Mouse (Mus musculus): ENCODE data around the gene Lpcat1. TPM values are rescaled to one million over a fixed set of nuclear protein-coding genes. Genes with fewer than 3 reads are reported as not detected.
A peak's percentile ranks its signal among the peaks of the same experiment; 100 is the strongest.

Lpcat1 gene
- polyA plus RNA-seq, 1 experiment = 38.4 TPM

- TF ChIP-seq CTCF (IDR thresholded peaks at IDR 0.05; ENCODE audit: borderline replicate concordance, insufficient read depth, low read depth, low read length) (no peak), POLR2A (IDR thresholded peaks at IDR 0.05; ENCODE audit: borderline replicate concordance, insufficient read depth, low read length) (no peak)
- H3K27me3 ChIP-seq (ENCODE audit: control insufficient read depth, insufficient read depth, low read length) = no peaks in the 10 kb centered on the region
- no peak overlapping the region for H3K4me3 ChIP-seq (replicated peaks; ENCODE audit: insufficient read depth, low read depth, low read length)
- WGBS = 63% methylated on average over 6 of the region's 6 CpGs
- H3K27ac ChIP-seq (ENCODE audit: insufficient read depth, low read length) = no peak overlapping the region
- no peaks in the 10 kb centered on the region for H3K4me1 ChIP-seq (ENCODE audit: control insufficient read depth, insufficient read depth, low read length)
- no peak for DNase-seq
Measured at GRCm38 (mm10) chr13:73499893-73500604, 33.1 kb downstream of the Lpcat1 start.

DNA sequence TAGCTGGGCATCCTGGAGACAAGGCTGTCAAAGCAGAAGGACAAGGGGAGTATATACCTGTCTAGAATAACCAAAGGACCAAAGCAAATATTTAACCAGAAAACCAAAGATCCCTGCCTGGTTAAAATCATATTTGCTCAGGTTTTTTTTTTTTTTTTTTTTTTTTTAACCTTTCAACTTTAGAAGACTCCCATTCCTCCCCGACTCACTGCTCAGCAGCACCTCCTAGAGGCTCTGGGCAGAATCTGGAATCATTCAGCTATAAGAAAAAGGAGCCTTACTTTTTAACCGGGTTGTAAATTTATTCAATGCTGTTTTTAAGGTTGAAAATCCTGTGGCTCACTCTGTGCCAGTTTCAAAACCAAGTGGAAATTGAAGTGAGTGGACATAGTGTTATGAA is 35.7 kb downstream of the Lpcat1 start:
- no peak overlapping the region for H3K27ac ChIP-seq (ENCODE audit: insufficient read depth, low read length)
- no peak overlapping the region for H3K4me3 ChIP-seq (replicated peaks; ENCODE audit: insufficient read depth, low read depth, low read length)
- 56% methylated on average over 2 of the region's 2 CpGs for WGBS
- 0 out of 2 replicates have a peak, but pooled peaks have one; percentile 24 for TF ChIP-seq CTCF (IDR thresholded peaks at IDR 0.05; ENCODE audit: borderline replicate concordance, insufficient read depth, low read depth, low read length)
- no peak for TF ChIP-seq POLR2A (IDR thresholded peaks at IDR 0.05; ENCODE audit: borderline replicate concordance, insufficient read depth, low read length)
- no peaks in the 10 kb centered on the region for H3K4me1 ChIP-seq (ENCODE audit: control insufficient read depth, insufficient read depth, low read length)
- no peaks in the 10 kb centered on the region for H3K27me3 ChIP-seq (ENCODE audit: control insufficient read depth, insufficient read depth, low read length)
- DNase-seq = no peak

DNA sequence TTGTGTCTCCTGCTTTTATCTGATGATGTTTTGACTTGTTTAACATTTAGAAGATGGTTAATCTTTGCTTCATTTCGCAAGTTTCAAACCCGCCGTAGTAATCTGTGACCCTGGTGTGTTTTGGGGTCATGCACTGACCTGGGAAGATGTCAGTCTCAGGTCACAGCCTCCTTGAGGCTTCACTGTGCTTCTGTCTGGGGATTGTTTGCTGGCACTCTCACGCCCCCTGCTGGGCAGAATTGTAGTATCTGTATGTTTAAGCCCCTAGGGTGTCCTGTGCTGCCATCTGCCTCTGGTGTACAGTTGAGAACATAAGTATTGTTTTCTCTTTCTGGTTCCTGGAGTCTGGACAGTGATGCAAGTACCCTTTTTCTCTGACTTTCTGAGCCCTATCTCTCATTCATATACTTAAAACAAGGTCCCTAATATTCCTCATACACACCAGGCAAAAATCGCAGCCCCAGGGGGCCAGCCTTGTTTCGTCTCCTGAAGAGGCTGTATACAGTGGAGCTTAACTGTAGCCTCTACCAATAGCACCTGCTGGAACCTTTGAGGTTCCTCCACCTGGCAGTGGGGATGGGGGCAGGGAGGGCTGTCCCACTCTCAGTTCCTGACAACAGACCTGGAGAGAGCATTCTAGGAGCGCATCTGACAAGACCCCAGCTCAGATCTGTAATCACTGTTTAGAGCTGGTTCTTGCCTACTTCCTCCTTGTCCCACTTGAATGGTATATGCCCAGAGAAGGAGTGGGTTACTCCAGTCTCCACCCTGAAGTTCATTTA is 38.9 kb downstream of the Lpcat1 start:
- Histone ChIP-seq H3K4me3 (replicated peaks; ENCODE audit: insufficient read depth, low read depth, low read length) (no peak overlapping the region), H3K27me3 (ENCODE audit: control insufficient read depth, insufficient read depth, low read length) (no peaks in the 10 kb centered on the region), H3K4me1 (ENCODE audit: control insufficient read depth, insufficient read depth, low read length) (peaks cover 4% of the 10 kb centered on the region), H3K27ac (ENCODE audit: insufficient read depth, low read length) (no peak overlapping the region)
- TF ChIP-seq POLR2A (IDR thresholded peaks at IDR 0.05; ENCODE audit: borderline replicate concordance, insufficient read depth, low read length) (no peak), CTCF (IDR thresholded peaks at IDR 0.05; ENCODE audit: borderline replicate concordance, insufficient read depth, low read depth, low read length) (peak; percentile 85)
- 58% methylated on average over 7 of the region's 7 CpGs for WGBS
- DNase-seq = peak; percentile 75 to 81

DNA sequence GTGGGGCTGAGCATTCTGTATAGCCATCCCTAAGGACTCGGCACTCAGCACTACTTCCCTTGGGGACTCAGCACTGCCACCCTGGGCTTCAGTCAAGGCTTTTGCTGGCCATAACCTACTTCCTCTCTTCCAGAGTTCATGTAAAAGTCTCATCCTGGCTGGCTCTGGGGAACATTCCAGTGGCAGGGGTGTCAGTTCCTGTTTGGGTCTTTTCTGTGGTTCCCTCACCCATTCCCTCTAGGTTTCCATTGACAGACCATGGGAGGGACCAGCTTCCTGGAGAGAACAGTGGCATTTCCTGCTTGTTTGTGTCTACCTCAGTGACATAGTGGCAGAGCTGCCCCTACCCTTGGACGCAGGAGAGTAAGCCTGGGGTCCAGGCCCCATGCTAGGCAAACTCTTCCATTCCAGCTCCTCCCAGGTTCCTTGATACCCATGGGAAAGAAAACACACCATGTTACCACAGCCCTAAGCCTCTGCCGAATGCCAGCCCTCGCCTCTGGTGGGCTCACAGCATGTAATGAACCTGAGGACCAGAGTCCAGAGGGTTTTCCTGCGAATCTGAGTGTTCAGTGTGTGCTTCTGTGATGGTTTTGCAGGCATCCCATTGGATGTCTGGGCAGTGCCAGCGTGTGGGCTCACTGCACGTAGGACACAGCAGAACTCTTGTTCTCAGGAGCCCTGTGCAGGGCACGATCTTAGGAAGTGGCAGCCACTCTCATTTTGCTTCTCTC is 42.0 kb downstream of the Lpcat1 start:
- no peaks in the 10 kb centered on the region for H3K27me3 ChIP-seq (ENCODE audit: control insufficient read depth, insufficient read depth, low read length)
- TF ChIP-seq POLR2A (IDR thresholded peaks at IDR 0.05; ENCODE audit: borderline replicate concordance, insufficient read depth, low read length) (no peak), CTCF (IDR thresholded peaks at IDR 0.05; ENCODE audit: borderline replicate concordance, insufficient read depth, low read depth, low read length) (no peak)
- H3K27ac ChIP-seq (ENCODE audit: insufficient read depth, low read length) = no peak overlapping the region
- peaks cover 4% of the 10 kb centered on the region for H3K4me1 ChIP-seq (ENCODE audit: control insufficient read depth, insufficient read depth, low read length)
- no peak for DNase-seq
- H3K4me3 ChIP-seq (replicated peaks; ENCODE audit: insufficient read depth, low read depth, low read length) = no peak overlapping the region
- WGBS = 70% methylated on average over 8 of the region's 8 CpGs

- H3K27me3 ChIP-seq (ENCODE audit: control insufficient read depth, insufficient read depth, low read length) = no peaks in the 10 kb centered on the region
- no peak overlapping the region for H3K4me3 ChIP-seq (replicated peaks; ENCODE audit: insufficient read depth, low read depth, low read length)
- H3K4me1 ChIP-seq (ENCODE audit: control insufficient read depth, insufficient read depth, low read length) = peaks cover 4% of the 10 kb centered on the region
- WGBS = 4% methylated on average over 6 of the region's 6 CpGs
- no peak for TF ChIP-seq POLR2A (IDR thresholded peaks at IDR 0.05; ENCODE audit: borderline replicate concordance, insufficient read depth, low read length)
- TF ChIP-seq CTCF (IDR thresholded peaks at IDR 0.05; ENCODE audit: borderline replicate concordance, insufficient read depth, low read depth, low read length) = no peak
- peak; percentile 42 to 70 for DNase-seq
- no peak overlapping the region for H3K27ac ChIP-seq (ENCODE audit: insufficient read depth, low read length)
Measured at GRCm38 (mm10) chr13:73509869-73510268, 42.9 kb downstream of the Lpcat1 start.

DNA sequence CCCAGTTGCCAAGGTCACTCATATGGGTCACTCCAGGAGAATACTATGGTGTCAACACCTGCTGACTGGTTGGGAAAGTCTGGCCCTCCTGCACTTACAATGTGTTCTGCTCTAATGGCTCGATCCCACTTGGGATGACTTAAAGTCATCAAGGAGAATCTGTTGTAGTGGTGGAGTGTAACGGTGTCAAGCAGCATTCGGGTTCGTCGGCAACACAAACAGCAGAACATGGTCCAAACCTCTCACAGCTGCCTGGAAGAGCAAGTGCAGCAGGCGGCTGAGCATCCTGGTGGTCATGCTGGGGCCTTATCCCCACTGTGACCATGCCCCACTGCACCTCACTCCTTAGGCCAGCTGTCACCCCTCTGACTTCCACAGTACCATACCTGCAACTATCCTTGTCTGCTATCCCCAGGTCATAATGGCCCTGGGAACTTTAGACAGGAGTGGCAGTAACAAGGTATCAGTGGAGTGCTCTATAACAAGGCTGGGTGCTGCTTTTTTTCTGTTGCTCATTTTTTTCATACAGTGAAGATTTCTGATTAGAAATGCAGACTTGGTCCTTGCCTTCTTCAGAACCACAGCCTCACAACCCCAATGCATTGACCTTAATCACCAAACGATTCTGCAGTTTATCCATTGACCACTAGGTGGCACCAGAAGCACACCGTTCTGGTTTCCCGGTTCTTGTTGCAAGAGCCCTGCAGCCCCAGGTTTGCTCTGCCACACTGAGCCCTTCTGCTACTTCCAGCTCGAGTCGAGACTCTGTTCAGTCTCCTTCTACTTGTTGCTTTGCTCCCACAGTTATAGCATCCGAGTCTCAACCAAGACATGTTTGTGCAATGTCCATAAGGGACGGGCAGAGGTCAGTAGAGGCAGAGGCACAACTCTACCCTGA is 46.0 kb downstream of the Lpcat1 start:
- TF ChIP-seq POLR2A (IDR thresholded peaks at IDR 0.05; ENCODE audit: borderline replicate concordance, insufficient read depth, low read length) (no peak), CTCF (IDR thresholded peaks at IDR 0.05; ENCODE audit: borderline replicate concordance, insufficient read depth, low read depth, low read length) (peak; percentile 85)
- 54% methylated on average over 13 of the region's 13 CpGs for WGBS
- peak; percentile 61 to 69 for DNase-seq
- Histone ChIP-seq H3K4me1 (ENCODE audit: control insufficient read depth, insufficient read depth, low read length) (peaks cover 4% of the 10 kb centered on the region), H3K27ac (ENCODE audit: insufficient read depth, low read length) (no peak overlapping the region), H3K4me3 (replicated peaks; ENCODE audit: insufficient read depth, low read depth, low read length) (no peak overlapping the region), H3K27me3 (ENCODE audit: control insufficient read depth, insufficient read depth, low read length) (no peaks in the 10 kb centered on the region)

- Histone ChIP-seq H3K27me3 (ENCODE audit: control insufficient read depth, insufficient read depth, low read length) (no peaks in the 10 kb centered on the region), H3K27ac (ENCODE audit: insufficient read depth, low read length) (no peak overlapping the region), H3K4me3 (replicated peaks; ENCODE audit: insufficient read depth, low read depth, low read length) (no peak overlapping the region), H3K4me1 (ENCODE audit: control insufficient read depth, insufficient read depth, low read length) (no peaks in the 10 kb centered on the region)
- DNase-seq = no peak
- WGBS = 69% methylated on average over 4 of the region's 4 CpGs
- TF ChIP-seq CTCF (IDR thresholded peaks at IDR 0.05; ENCODE audit: borderline replicate concordance, insufficient read depth, low read depth, low read length) (no peak), POLR2A (IDR thresholded peaks at IDR 0.05; ENCODE audit: borderline replicate concordance, insufficient read depth, low read length) (no peak)
Measured at GRCm38 (mm10) chr13:73516886-73517285, 49.9 kb downstream of the Lpcat1 start.

All from cerebellum, adult 2 months (tissue).